Mouse (Mus musculus): ENCODE measurements around the gene Zbtb8b. TPM values are rescaled to one million over a fixed set of nuclear protein-coding genes. Genes with fewer than 3 reads are reported as not detected.
"Not testable (repeated sequence)": the region's sequence is repeated elsewhere in the genome, so short reads cannot be mapped to it uniquely, and the experiment has no call there.

The Zbtb8b gene
- polyA plus RNA-seq, 1 experiment, result not detected

DNA sequence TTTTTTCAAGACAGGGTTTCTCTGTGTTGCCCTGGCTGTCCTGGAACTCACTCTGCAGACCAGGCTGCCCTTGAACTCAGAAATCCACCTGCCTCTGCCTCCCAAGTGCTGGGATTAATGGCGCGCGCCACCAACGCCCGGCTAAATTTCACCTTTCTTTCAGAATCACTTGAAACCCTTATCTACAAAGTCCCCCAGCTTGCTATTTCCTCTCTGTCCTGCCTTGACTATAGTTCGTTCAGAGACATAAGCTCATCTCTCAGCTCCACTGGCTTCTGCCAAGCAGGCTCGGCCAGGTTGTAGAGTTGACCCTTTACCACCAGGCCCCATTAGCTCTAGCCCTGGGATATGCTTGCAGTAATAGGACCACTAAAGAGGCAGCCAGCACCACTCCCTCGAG, 6.7 kb upstream of the Zbtb8b start:
- H3K36me3 ChIP-seq (ENCODE audit: control insufficient read depth), result no peaks in the 10 kb centered on the region
- H3K9me3 ChIP-seq (ENCODE audit: control insufficient read depth, low read length), result no peaks in the 10 kb centered on the region
- no peak for TF ChIP-seq TAL1 (IDR thresholded peaks at IDR 0.05; ENCODE audit: low read length)
- TF ChIP-seq GATA1 (IDR thresholded peaks at IDR 0.05; ENCODE audit: low read length), result no peak
- H3K27me3 ChIP-seq (ENCODE audit: control insufficient read depth), result peaks cover 24% of the 10 kb centered on the region
- H3K4me3 ChIP-seq (replicated peaks), result no peak overlapping the region
- H3K4me1 ChIP-seq (ENCODE audit: control insufficient read depth), result peaks cover 6% of the 10 kb centered on the region

DNA sequence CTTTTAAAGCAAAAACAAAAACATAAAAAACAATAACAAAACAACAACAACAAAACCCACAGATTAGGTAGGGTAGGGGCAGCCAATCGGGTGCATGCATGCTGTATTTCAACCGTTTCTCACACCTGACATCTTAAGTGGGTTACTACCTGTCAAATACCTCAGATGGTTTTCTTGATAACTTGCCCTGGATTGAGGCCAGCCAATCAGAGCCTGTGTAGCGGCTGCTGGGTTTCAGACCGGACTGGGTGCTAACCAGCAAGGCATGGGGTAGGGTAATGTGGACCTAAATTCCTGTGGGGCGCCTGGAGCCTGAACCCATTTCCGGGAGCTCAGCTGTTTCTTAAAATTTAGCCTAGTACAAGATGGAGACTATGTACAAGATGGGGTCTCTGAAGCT, 492 bp upstream of the Zbtb8b start:
- TF ChIP-seq GATA1 (IDR thresholded peaks at IDR 0.05; ENCODE audit: low read length) (no peak), TAL1 (IDR thresholded peaks at IDR 0.05; ENCODE audit: low read length) (no peak)
- Histone ChIP-seq H3K27me3 (ENCODE audit: control insufficient read depth) (peaks cover 86% of the 10 kb centered on the region), H3K4me3 (replicated peaks) (no peak overlapping the region), H3K36me3 (ENCODE audit: control insufficient read depth) (no peaks in the 10 kb centered on the region), H3K4me1 (ENCODE audit: control insufficient read depth) (peaks cover 9% of the 10 kb centered on the region), H3K9me3 (ENCODE audit: control insufficient read depth, low read length) (peaks cover 4% of the 10 kb centered on the region; the same call in 1 of the 2 replicates)

DNA sequence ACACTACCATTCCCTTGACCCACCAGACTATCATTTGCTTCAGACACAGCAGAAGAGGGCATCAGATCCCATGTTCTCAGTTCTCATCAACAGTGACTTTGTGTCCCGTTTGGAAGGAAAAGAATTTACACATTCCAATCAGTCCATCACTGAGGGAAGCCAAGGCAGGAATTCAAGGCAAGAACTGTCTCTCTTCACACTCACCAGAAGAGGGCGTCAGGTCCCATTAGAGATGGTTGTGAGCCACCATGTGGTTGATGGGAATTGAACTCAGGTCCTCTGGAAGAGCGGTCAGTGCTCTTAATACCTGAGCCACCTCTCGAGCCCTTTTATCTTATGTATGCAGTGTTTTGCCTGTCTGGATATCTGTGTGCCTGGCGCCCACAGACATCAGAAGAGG, 22.3 kb downstream of the Zbtb8b start:
- peaks cover 9% of the 10 kb centered on the region for H3K9me3 ChIP-seq (ENCODE audit: control insufficient read depth, low read length)
- H3K36me3 ChIP-seq (ENCODE audit: control insufficient read depth), result peaks cover 3% of the 10 kb centered on the region; the same call in 1 of the 2 replicates
- no peak for TF ChIP-seq GATA1 (IDR thresholded peaks at IDR 0.05; ENCODE audit: low read length)
- TF ChIP-seq TAL1 (IDR thresholded peaks at IDR 0.05; ENCODE audit: low read length), result no peak
- H3K4me3 ChIP-seq (replicated peaks), result no peak overlapping the region
- H3K4me1 ChIP-seq (ENCODE audit: control insufficient read depth), result peaks cover 38% of the 10 kb centered on the region
- H3K27me3 ChIP-seq (ENCODE audit: control insufficient read depth), result no peaks in the 10 kb centered on the region

DNA sequence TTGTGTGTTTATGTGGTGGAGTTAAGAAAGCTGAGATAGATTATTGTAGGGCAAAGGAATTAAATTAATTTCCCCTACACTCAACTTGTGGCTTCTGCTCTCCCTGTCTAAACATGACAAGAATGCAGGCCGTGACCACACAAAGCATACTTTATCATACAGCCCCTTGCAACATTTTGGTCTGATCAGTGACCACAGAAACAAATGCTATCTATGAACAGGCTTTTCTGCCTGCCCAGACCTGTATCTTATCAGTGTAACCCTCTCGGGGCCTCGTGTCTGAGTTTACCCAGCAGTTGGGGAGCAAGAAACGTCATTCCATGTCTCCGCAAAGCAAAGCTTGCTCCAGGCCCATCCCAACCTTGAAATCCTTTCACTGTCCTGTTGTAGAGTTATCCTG, 24.2 kb downstream of the Zbtb8b start:
- Histone ChIP-seq H3K4me1 (ENCODE audit: control insufficient read depth) (peaks cover 38% of the 10 kb centered on the region), H3K27me3 (ENCODE audit: control insufficient read depth) (no peaks in the 10 kb centered on the region), H3K9me3 (ENCODE audit: control insufficient read depth, low read length) (peaks cover 9% of the 10 kb centered on the region), H3K36me3 (ENCODE audit: control insufficient read depth) (peaks cover 3% of the 10 kb centered on the region; the same call in 1 of the 2 replicates), H3K4me3 (replicated peaks) (no peak overlapping the region)
- TF ChIP-seq GATA1 (IDR thresholded peaks at IDR 0.05; ENCODE audit: low read length) (no peak), TAL1 (IDR thresholded peaks at IDR 0.05; ENCODE audit: low read length) (peak; percentile 25; the same call in 1 of the 3 replicates)

DNA sequence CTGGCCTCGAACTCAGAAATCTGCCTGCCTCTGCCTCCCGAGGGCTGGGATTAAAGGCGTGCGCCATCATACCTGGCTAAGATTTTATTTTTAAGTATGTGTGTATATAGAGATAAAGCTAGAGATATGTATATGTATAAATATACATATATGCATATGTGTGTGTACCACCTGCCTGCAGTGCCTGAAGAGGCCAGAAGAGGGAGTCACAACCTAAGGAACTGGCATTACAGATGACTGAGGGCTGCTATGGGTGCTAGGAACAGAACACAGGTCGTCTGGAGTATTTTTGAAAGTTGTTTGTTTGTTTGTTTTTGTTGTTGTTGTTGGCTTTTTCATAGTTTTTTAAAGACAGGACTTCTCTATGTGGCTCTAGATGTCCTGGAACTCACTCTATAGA, 24.8 kb downstream of the Zbtb8b start:
- Histone ChIP-seq H3K27me3 (ENCODE audit: control insufficient read depth) (no peaks in the 10 kb centered on the region), H3K4me1 (ENCODE audit: control insufficient read depth) (peaks cover 38% of the 10 kb centered on the region), H3K4me3 (replicated peaks) (no peak overlapping the region), H3K36me3 (ENCODE audit: control insufficient read depth) (peaks cover 3% of the 10 kb centered on the region; the same call in 1 of the 2 replicates), H3K9me3 (ENCODE audit: control insufficient read depth, low read length) (peaks cover 9% of the 10 kb centered on the region)
- no peak for TF ChIP-seq GATA1 (IDR thresholded peaks at IDR 0.05; ENCODE audit: low read length)
- no peak for TF ChIP-seq TAL1 (IDR thresholded peaks at IDR 0.05; ENCODE audit: low read length)

DNA sequence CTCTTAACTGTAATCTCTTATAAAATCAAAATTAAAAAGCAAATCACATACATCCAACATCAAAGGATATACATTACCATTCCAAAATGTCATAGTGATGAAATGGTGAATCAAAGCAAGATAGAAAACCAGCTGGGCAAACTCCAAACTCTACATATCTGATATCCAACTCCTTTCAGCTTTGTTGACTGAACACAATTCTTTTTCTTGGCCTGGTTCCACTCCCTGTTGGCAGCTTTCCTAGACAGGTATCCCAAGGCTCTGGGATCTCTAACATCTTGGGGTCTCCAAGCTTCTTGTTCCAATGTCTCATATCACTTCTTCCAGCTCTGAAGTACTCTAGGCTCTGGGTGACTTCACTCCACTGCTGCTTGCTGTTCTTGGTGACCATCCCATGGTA, 29.7 kb downstream of the Zbtb8b start:
- H3K4me3 ChIP-seq (replicated peaks), result no peak overlapping the region
- H3K27me3 ChIP-seq (ENCODE audit: control insufficient read depth), result peaks cover 5% of the 10 kb centered on the region
- H3K36me3 ChIP-seq (ENCODE audit: control insufficient read depth), result peaks cover 3% of the 10 kb centered on the region; the same call in 1 of the 2 replicates
- peaks cover 7% of the 10 kb centered on the region for H3K9me3 ChIP-seq (ENCODE audit: control insufficient read depth, low read length)
- TF ChIP-seq TAL1 (IDR thresholded peaks at IDR 0.05; ENCODE audit: low read length) (no peak), GATA1 (IDR thresholded peaks at IDR 0.05; ENCODE audit: low read length) (no peak)
- H3K4me1 ChIP-seq (ENCODE audit: control insufficient read depth), result peaks cover 19% of the 10 kb centered on the region

DNA sequence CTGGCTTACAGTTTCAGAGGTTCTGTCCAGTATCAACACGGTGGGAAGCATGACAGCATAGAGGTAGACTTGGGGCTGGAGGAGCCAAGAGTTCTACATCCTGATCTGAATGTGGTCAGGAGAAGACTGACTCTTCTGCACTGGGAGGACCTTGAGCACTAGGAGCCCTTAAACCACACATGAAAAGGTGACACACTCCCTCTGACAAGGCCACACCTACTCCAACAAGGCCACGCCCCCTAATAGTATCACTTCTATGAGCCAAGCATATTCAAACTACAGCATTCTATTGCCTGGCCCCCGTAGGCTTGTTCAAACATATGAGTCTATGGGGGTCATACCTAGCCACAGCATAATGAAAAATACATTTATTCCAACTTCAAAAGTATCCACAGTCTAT, 30.1 kb downstream of the Zbtb8b start:
- H3K36me3 ChIP-seq (ENCODE audit: control insufficient read depth); H3K27me3 ChIP-seq (ENCODE audit: control insufficient read depth); H3K9me3 ChIP-seq (ENCODE audit: control insufficient read depth, low read length); H3K4me3 ChIP-seq (replicated peaks): not testable (repeated sequence)
- H3K4me1 ChIP-seq (ENCODE audit: control insufficient read depth), result peaks cover 18% of the 10 kb centered on the region

DNA sequence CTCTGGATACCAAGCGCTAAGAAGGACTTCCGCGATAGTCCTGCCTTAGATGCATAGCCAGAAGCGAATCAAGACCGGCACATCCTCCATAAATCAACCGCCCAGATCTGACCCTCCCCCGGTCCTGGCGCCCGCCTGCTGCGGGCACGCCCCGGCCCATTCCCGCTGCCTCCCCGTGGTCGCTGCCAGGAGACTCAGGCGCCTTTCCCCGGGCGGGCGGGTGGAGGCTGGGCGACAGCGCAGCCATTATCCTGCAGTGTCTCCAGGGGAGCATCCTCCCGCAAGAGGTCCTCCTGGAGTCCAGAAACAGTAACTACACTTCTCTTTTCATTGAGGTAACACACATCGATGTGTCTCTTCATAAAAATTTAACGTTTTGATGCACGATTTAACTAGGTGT, 34.2 kb downstream of the Zbtb8b start:
- Histone ChIP-seq H3K4me1 (ENCODE audit: control insufficient read depth) (peaks cover 16% of the 10 kb centered on the region), H3K4me3 (replicated peaks) (peak overlapping the region; percentile 50)
- TF ChIP-seq TAL1 (IDR thresholded peaks at IDR 0.05; ENCODE audit: low read length) (no peak), GATA1 (IDR thresholded peaks at IDR 0.05; ENCODE audit: low read length) (no peak)

DNA sequence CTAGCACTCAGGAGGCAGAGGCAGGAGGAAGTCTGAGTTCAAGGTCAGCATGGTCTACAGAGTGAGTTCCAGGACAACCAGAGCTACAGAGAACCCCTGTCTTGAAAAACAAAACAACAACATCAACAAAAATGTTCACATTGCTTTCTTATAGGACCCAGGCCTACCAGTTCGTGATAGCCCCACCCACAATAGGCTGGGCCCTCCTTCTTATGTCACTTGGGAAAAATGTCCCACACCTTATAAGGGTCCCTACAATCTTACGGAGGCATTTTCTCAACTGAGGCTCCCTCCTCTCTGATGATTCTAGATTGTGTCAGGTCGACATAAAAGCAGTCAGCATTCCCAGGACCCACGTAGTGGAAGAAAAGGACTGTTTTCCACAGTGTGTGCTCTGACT, 40.8 kb downstream of the Zbtb8b start:
- no peak for TF ChIP-seq GATA1 (IDR thresholded peaks at IDR 0.05; ENCODE audit: low read length)
- no peaks in the 10 kb centered on the region for H3K9me3 ChIP-seq (ENCODE audit: control insufficient read depth, low read length)
- H3K36me3 ChIP-seq (ENCODE audit: control insufficient read depth), result no peaks in the 10 kb centered on the region
- no peak overlapping the region for H3K4me3 ChIP-seq (replicated peaks)
- H3K4me1 ChIP-seq (ENCODE audit: control insufficient read depth), result no peaks in the 10 kb centered on the region
- H3K27me3 ChIP-seq (ENCODE audit: control insufficient read depth), result no peaks in the 10 kb centered on the region

More for the DNA sequence above, 34.2 kb downstream of the Zbtb8b start:
- H3K27me3 ChIP-seq (ENCODE audit: control insufficient read depth), result peaks cover 8% of the 10 kb centered on the region
- no peaks in the 10 kb centered on the region; the same call in 1 of the 2 replicates for H3K9me3 ChIP-seq (ENCODE audit: control insufficient read depth, low read length)
- no peaks in the 10 kb centered on the region for H3K36me3 ChIP-seq (ENCODE audit: control insufficient read depth)

DNA sequence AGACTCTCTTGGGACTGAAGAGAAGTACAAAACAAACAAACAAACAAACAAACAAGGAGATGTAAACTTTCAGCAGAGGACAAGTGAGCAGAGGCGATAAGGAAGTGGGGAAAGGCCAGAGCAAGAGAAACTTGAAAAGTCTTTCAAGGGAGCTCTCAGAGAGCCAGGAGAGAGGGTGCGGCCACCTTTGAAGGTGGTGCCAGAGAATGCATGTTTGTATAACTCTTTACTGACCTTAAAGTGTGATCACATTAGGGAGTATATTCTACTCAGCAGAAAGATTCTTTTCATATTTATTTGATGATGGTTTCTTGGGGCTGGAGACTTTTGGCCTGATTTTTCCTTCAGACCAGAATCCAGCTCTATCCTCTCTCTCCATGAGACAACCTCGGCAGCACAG, 43.7 kb downstream of the Zbtb8b start:
- Histone ChIP-seq H3K4me1 (ENCODE audit: control insufficient read depth) (peaks cover 11% of the 10 kb centered on the region), H3K36me3 (ENCODE audit: control insufficient read depth) (no peaks in the 10 kb centered on the region), H3K27me3 (ENCODE audit: control insufficient read depth) (no peaks in the 10 kb centered on the region), H3K9me3 (ENCODE audit: control insufficient read depth, low read length) (no peaks in the 10 kb centered on the region), H3K4me3 (replicated peaks) (no peak overlapping the region)
- no peak for TF ChIP-seq TAL1 (IDR thresholded peaks at IDR 0.05; ENCODE audit: low read length)
- no peak for TF ChIP-seq GATA1 (IDR thresholded peaks at IDR 0.05; ENCODE audit: low read length)
